Mouse (Mus musculus) heart, adult 2 months (tissue): ENCODE measurements around the gene Hnrnpul2. TPM values are rescaled to one million over a fixed set of nuclear protein-coding genes. Genes with fewer than 3 reads are reported as not detected.

Experiments used
- DNase-seq, 2 experiments: peaks; one replicate each; pipeline ENCODE4 v3.0.0; 2021
- H3K27ac ChIP-seq: fragments of 200-600 bp; 2 replicates; pipeline ENCODE4 v1.8.1; 2022
- H3K27me3 ChIP-seq: fragments of 200-500 bp; 2 replicates; pipeline ENCODE4 v1.6.1; 2012; ENCODE audit warnings: mild to moderate bottlenecking, low read length, inconsistent platforms, mixed read lengths; ENCODE audit not compliant: control insufficient read depth, insufficient read depth
- H3K36me3 ChIP-seq: fragments of 200-500 bp; 2 replicates; pipeline ENCODE4 v1.6.1; 2012; ENCODE audit warnings: low read length, inconsistent platforms; ENCODE audit not compliant: control insufficient read depth, insufficient read depth
- H3K4me1 ChIP-seq: fragments of 200-500 bp; 2 replicates; pipeline ENCODE4 v1.6.1; 2011; ENCODE audit warnings: low read length; ENCODE audit not compliant: control insufficient read depth, insufficient read depth
- H3K4me3 ChIP-seq: fragments of 200-600 bp; 2 replicates; pipeline ENCODE4 v1.8.1; 2022
- H3K79me2 ChIP-seq: fragments of 200-500 bp; replicated peaks from 2 replicates; pipeline ENCODE4 v1.6.1; 2012; ENCODE audit warnings: mild to moderate bottlenecking, inconsistent platforms, low read length, moderate library complexity, mixed read lengths; ENCODE audit not compliant: control insufficient read depth, insufficient read depth
- H3K9ac ChIP-seq: fragments of 200-500 bp; 2 replicates; pipeline ENCODE4 v1.6.1; 2012; ENCODE audit warnings: low read depth, mild to moderate bottlenecking, control low read depth, inconsistent platforms, low read length, mixed read lengths
- CTCF ChIP-seq: fragments of 200-600 bp; IDR thresholded peaks from 2 replicates; pipeline ENCODE4 v1.8.1; 2022; ENCODE audit warnings: antibody characterized with exemption, mild to moderate bottlenecking, moderate library complexity
- EP300 ChIP-seq: fragments of 200-500 bp; IDR thresholded peaks from 2 replicates; pipeline ENCODE4 v1.6.1; 2011; ENCODE audit warnings: low read depth, low read length, control low read depth; ENCODE audit not compliant: insufficient read depth
- POLR2A ChIP-seq: fragments of 200-500 bp; IDR thresholded peaks from 2 replicates; pipeline ENCODE4 v1.6.1; 2011; ENCODE audit warnings: mild to moderate bottlenecking, low read depth, low read length, control low read depth; ENCODE audit not compliant: insufficient read depth
- WGBS: fragments of 180-500 bp; shearing (Covaris S2); methylation state at CpG from one replicate; pipeline ENCODE4 v1.1.7; 2018; 5-methylcytosine and 5-hydroxymethylcytosine counted together
- intact Hi-C: fragments of 180-260 bp; cut with DNase I; formaldehyde crosslinking; loops from one replicate; pipeline ENCODE4 v1.15.1; 2025
- polyA plus RNA-seq: library from polyadenylated mRNA; depleted of rRNA; stranded (reverse); fragments of >200 nt; gene quantifications from 2 replicates; pipeline ENCODE4 v1.2.3, GENCODE M21; 2012
- total RNA-seq, 2 experiments: library from RNA; stranded (reverse); gene quantifications; 2 replicates each; pipeline ENCODE4 v1.2.3; 2021

Gene Hnrnpul2
- total and polyA plus RNA-seq, 3 experiments: 12.4 to 47.5 (median 44.7) TPM

- intact Hi-C loops: no loop called here
- H3K9ac ChIP-seq: no peak within 1 kb of the TSS
- H3K4me3 ChIP-seq: no peak within 1 kb of the TSS
- 10% methylated on average over 7 of the region's 7 CpGs for WGBS
- TF ChIP-seq CTCF: no peak
- TF ChIP-seq EP300: no peak
- TF ChIP-seq POLR2A: no peak
- H3K79me2 ChIP-seq: no peaks in the 10 kb centered on the region
- no peaks in the 10 kb centered on the region for H3K36me3 ChIP-seq
- peak within 1 kb of the TSS; percentile 6; the same call in 1 of the 2 replicates for H3K27ac ChIP-seq
- DNase-seq: peak; percentile 42 to 57
- no peaks in the 10 kb centered on the region for H3K27me3 ChIP-seq
- H3K4me1 ChIP-seq: peaks cover 2% of the 10 kb centered on the region; the same call in 1 of the 2 replicates
These were observed 30.6 kb downstream of the Hnrnpul2 start, which contains the start of gene Lrrn4cl for GRCm38 (mm10) chr19:8850402-8850901. Gene Lrrn4cl, plus strand, starts transcription at chr19:8850768.

GRCm38 (mm10) chr19:8851639-8852038, 31.8 kb downstream of the Hnrnpul2 start:
- intact Hi-C loops: no loop called here
- H3K4me1 ChIP-seq: peaks cover 2% of the 10 kb centered on the region; the same call in 1 of the 2 replicates
- no peaks in the 10 kb centered on the region for H3K36me3 ChIP-seq
- DNase-seq: no peak
- H3K27ac ChIP-seq: no peak overlapping the region
- no peak overlapping the region for H3K9ac ChIP-seq
- H3K79me2 ChIP-seq: no peaks in the 10 kb centered on the region
- TF ChIP-seq POLR2A: no peak
- no peak for TF ChIP-seq CTCF
- no peak for TF ChIP-seq EP300
- 62% methylated on average over 7 of the region's 7 CpGs for WGBS
- H3K27me3 ChIP-seq: no peaks in the 10 kb centered on the region
- H3K4me3 ChIP-seq: no peak overlapping the region

GRCm38 (mm10) chr19:8852236-8852928, 32.6 kb downstream of the Hnrnpul2 start:
- Histone ChIP-seq H3K27me3 (no peaks in the 10 kb centered on the region), H3K79me2 (no peaks in the 10 kb centered on the region), H3K36me3 (no peaks in the 10 kb centered on the region), H3K4me1 (peaks cover 2% of the 10 kb centered on the region; the same call in 1 of the 2 replicates), H3K4me3 (no peak overlapping the region), H3K27ac (no peak overlapping the region), H3K9ac (no peak overlapping the region)
- 63% methylated on average over 10 of the region's 10 CpGs for WGBS
- TF ChIP-seq POLR2A: no peak
- no peak for TF ChIP-seq EP300
- TF ChIP-seq CTCF: no peak
- intact Hi-C loops: no loop called here
- peak; percentile 47 to 63 for DNase-seq

- intact Hi-C loops: no loop called here
- 78% methylated on average over 3 of the region's 3 CpGs for WGBS
- H3K27ac ChIP-seq: no peak overlapping the region
These were observed 33.3 kb downstream of the Hnrnpul2 start for GRCm38 (mm10) chr19:8853117-8853516.

GRCm38 (mm10) chr19:8857689-8858088, 37.9 kb downstream of the Hnrnpul2 start:
- 36% methylated on average over 4 of the region's 4 CpGs for WGBS
- Histone ChIP-seq H3K4me1 (no peaks in the 10 kb centered on the region), H3K4me3 (no peak overlapping the region), H3K36me3 (no peaks in the 10 kb centered on the region), H3K9ac (no peak overlapping the region), H3K27me3 (0 out of 2 replicates have a peak, but pooled peaks cover 2% of the 10 kb centered on the region), H3K79me2 (no peaks in the 10 kb centered on the region), H3K27ac (no peak overlapping the region)
- no peak for DNase-seq
- TF ChIP-seq EP300 (no peak), CTCF (peak; percentile 83)
- intact Hi-C loops: loop anchor here (2.0 kb wide), 1 partner anchor 253 kb away; no protein-coding TSS in a partner anchor

More at GRCm38 (mm10) chr19:8853117-8853516, 33.3 kb downstream of the Hnrnpul2 start:
- Histone ChIP-seq H3K9ac (no peak overlapping the region), H3K27me3 (no peaks in the 10 kb centered on the region), H3K4me3 (no peak overlapping the region), H3K4me1 (peaks cover 2% of the 10 kb centered on the region; the same call in 1 of the 2 replicates), H3K36me3 (no peaks in the 10 kb centered on the region), H3K79me2 (no peaks in the 10 kb centered on the region)
- no peak for TF ChIP-seq POLR2A
- no peak for TF ChIP-seq CTCF
- TF ChIP-seq EP300: no peak
- no peak for DNase-seq

- no peaks in the 10 kb centered on the region for H3K4me1 ChIP-seq
- 0 out of 2 replicates have a peak, but pooled peaks cover 2% of the 10 kb centered on the region for H3K27me3 ChIP-seq
- no peak overlapping the region for H3K9ac ChIP-seq
- H3K79me2 ChIP-seq: no peaks in the 10 kb centered on the region
- DNase-seq: no peak
- H3K4me3 ChIP-seq: no peak overlapping the region
- H3K27ac ChIP-seq: no peak overlapping the region
- H3K36me3 ChIP-seq: no peaks in the 10 kb centered on the region
- TF ChIP-seq POLR2A (no peak), CTCF (peak; percentile 63)
- 29% methylated on average over 1 of the region's 1 CpGs for WGBS
- intact Hi-C loops: loop anchor here (2.0 kb wide), 1 partner anchor 252 kb away; no protein-coding TSS in a partner anchor
These were observed 39.2 kb downstream of the Hnrnpul2 start for GRCm38 (mm10) chr19:8859018-8859417.
